Mouse (Mus musculus) neural tube, embryonic 15.5 days (tissue): ENCODE data around the gene St6gal2. TPM values are rescaled to one million over a fixed set of nuclear protein-coding genes. Genes with fewer than 3 reads are reported as not detected.
A peak's percentile ranks its signal among the peaks of the same experiment; 100 is the strongest.

Source experiments
- ATAC-seq: fragments of 200-750 bp; cut with Nextera tagmentation; 2 replicates; pipeline ENCODE4 v1.8.0; 2017; ENCODE audit warnings: mild to moderate bottlenecking, moderate TSS enrichment, moderate library complexity; ENCODE audit not compliant: low FRiP score
- H3K27ac ChIP-seq: fragments of 300-500 bp; sonication (generic); replicated peaks from 2 replicates; pipeline ENCODE4 v1.5.1; 2015; ENCODE audit warnings: mild to moderate bottlenecking, inconsistent platforms
- H3K27me3 ChIP-seq: fragments of 300-500 bp; sonication (generic); replicated peaks from 2 replicates; pipeline ENCODE4 v1.6.1; 2015; ENCODE audit warnings: inconsistent platforms
- H3K36me3 ChIP-seq: fragments of 300-500 bp; sonication (generic); 2 replicates; pipeline ENCODE4 v1.6.1; 2015; ENCODE audit warnings: inconsistent platforms
- H3K4me1 ChIP-seq: fragments of 300-500 bp; sonication (generic); 2 replicates; pipeline ENCODE4 v1.6.1; 2015; ENCODE audit warnings: inconsistent platforms
- H3K4me2 ChIP-seq: fragments of 300-500 bp; sonication (generic); 2 replicates; pipeline ENCODE4 v1.6.1; 2015; ENCODE audit warnings: inconsistent platforms, mild to moderate bottlenecking, moderate library complexity
- H3K4me3 ChIP-seq: fragments of 300-500 bp; sonication (generic); replicated peaks from 2 replicates; pipeline ENCODE4 v1.5.1; 2015; ENCODE audit warnings: mild to moderate bottlenecking, inconsistent platforms
- H3K9ac ChIP-seq: fragments of 300-500 bp; sonication (generic); replicated peaks from 2 replicates; pipeline ENCODE4 v1.6.1; 2015; ENCODE audit warnings: mild to moderate bottlenecking, inconsistent platforms
- H3K9me3 ChIP-seq: fragments of 300-500 bp; sonication (generic); replicated peaks from 2 replicates; pipeline ENCODE4 v1.6.1; 2016; ENCODE audit warnings: inconsistent platforms
- WGBS: fragments of 180-500 bp; shearing (Covaris S2); methylation state at CpG from one replicate; pipeline ENCODE4 v1.1.7; 2015; ENCODE audit warnings: mixed read lengths; 5-methylcytosine and 5-hydroxymethylcytosine counted together
- polyA plus RNA-seq: library from polyadenylated mRNA; unstranded; fragments of >200 nt; fragmentation: Nextera tagmentation; extraction: Ambion mirVana; gene quantifications from 2 replicates; pipeline ENCODE4 v1.2.1, GENCODE M21; 2015

Gene St6gal2
- polyA plus RNA-seq, 1 experiment from 2014 or later = 25.2 TPM

- 62% methylated on average over 7 of the region's 7 CpGs for WGBS
Measured at GRCm38 (mm10) chr17:55479367-55479766, 34.2 kb downstream of the St6gal2 start.

GRCm38 (mm10) chr17:55484108-55484870 lies 39.1 kb downstream of the St6gal2 start:
- Histone ChIP-seq H3K4me3 (no peak overlapping the region), H3K9ac (no peak overlapping the region), H3K36me3 (peaks cover 12% of the 10 kb centered on the region), H3K27me3 (no peaks in the 10 kb centered on the region), H3K9me3 (no peaks in the 10 kb centered on the region), H3K4me1 (peaks cover 10% of the 10 kb centered on the region; the same call in 1 of the 2 replicates), H3K4me2 (no peak overlapping the region), H3K27ac (peak overlapping the region; percentile 19; the same call in 1 of the 2 replicates)
- WGBS = 72% methylated on average over 7 of the region's 7 CpGs
- ATAC-seq = 0 out of 2 replicates have a peak, but pooled peaks have one; percentile 62

More at GRCm38 (mm10) chr17:55479367-55479766, 34.2 kb downstream of the St6gal2 start:
- no peak overlapping the region for H3K4me2 ChIP-seq
- peaks cover 15% of the 10 kb centered on the region; the same call in 1 of the 2 replicates for H3K4me1 ChIP-seq
- H3K4me3 ChIP-seq = no peak overlapping the region
- no peaks in the 10 kb centered on the region for H3K27me3 ChIP-seq
- H3K36me3 ChIP-seq = peaks cover 12% of the 10 kb centered on the region
- no peak overlapping the region for H3K9ac ChIP-seq
- peak overlapping the region; percentile 39; the same call in 1 of the 2 replicates for H3K27ac ChIP-seq
- H3K9me3 ChIP-seq = no peaks in the 10 kb centered on the region
- ATAC-seq = no peak

- no peaks in the 10 kb centered on the region for H3K36me3 ChIP-seq
- H3K27me3 ChIP-seq = no peaks in the 10 kb centered on the region
- H3K9me3 ChIP-seq = no peaks in the 10 kb centered on the region
- WGBS = 92% methylated on average over 7 of the region's 7 CpGs
- no peaks in the 10 kb centered on the region for H3K4me1 ChIP-seq
- no peak overlapping the region for H3K4me2 ChIP-seq
- H3K4me3 ChIP-seq = no peak overlapping the region
- ATAC-seq = no peak
- H3K9ac ChIP-seq = no peak overlapping the region
- H3K27ac ChIP-seq = no peak overlapping the region
Measured at GRCm38 (mm10) chr17:55531872-55532271, 86.7 kb downstream of the St6gal2 start.

GRCm38 (mm10) chr17:55548476-55548875 lies 103.3 kb downstream of the St6gal2 start:
- Histone ChIP-seq H3K4me1 (no peaks in the 10 kb centered on the region), H3K4me3 (no peak overlapping the region), H3K27me3 (no peaks in the 10 kb centered on the region), H3K27ac (no peak overlapping the region), H3K9me3 (no peaks in the 10 kb centered on the region), H3K9ac (no peak overlapping the region), H3K36me3 (no peaks in the 10 kb centered on the region), H3K4me2 (no peak overlapping the region)
- no peak for ATAC-seq
- 94% methylated on average over 1 of the region's 1 CpGs for WGBS

- no peaks in the 10 kb centered on the region for H3K4me1 ChIP-seq
- 69% methylated on average over 2 of the region's 2 CpGs for WGBS
- no peak overlapping the region for H3K9ac ChIP-seq
- H3K27ac ChIP-seq = no peak overlapping the region
- no peaks in the 10 kb centered on the region for H3K9me3 ChIP-seq
- H3K4me3 ChIP-seq = no peak overlapping the region
- H3K36me3 ChIP-seq = no peaks in the 10 kb centered on the region
- no peak overlapping the region for H3K4me2 ChIP-seq
- no peak for ATAC-seq
- H3K27me3 ChIP-seq = no peaks in the 10 kb centered on the region
Measured at GRCm38 (mm10) chr17:55561774-55562173, 116.6 kb downstream of the St6gal2 start.

Other genes starting within 250 kb of the St6gal2 start
- 0.03 TPM in 1 of 2 replicates, not detected in the other for gene Vmn2r118, start 179.8 kb downstream of the St6gal2 start, polyA plus RNA-seq